Mouse (Mus musculus): ENCODE measurements around the gene Hoxa5.

Hoxa5 gene

DNA sequence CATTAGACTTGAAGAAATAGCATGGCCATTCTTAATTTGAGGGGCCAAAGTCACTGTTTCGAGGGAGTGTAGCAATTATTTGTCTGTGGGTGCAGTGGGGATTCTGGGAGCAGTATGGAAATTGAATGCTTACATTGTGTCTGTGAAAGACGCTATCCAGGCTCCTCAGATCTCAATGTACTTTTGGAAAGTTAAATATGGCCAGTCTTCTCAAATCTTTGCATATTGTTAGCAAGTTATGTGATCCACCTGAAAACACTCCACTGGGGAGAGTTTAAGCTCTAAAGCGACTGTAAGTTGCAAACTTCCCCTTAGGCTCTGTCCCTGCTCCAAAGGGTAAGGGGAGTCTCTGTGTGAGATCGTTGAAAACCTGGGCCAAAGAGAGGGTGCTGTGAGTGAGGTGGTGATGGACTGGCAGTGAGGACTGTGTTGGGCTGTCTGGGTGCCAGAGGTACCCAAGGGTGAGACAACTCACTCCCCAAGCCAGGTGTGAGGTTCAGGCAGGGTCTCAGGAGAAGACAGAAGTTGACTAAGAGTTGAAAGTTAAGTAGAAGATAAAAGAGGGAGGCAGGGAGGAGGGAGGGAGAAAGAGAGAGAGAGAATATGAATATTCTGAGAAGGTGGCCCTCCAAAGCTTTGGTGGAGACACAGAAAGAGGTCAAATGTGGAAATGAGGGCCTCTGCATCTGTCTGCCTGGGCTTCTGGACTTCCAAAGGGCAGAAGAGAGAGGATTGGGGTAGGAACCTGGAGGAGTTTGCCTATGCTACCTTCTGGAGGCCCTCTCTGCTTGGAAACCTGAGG is 2.7 kb upstream of the Hoxa5 start:
- no peak for TF ChIP-seq GATA4 (IDR thresholded peaks at IDR 0.05; ENCODE audit: insufficient replicate concordance, low read length)

- TF ChIP-seq GATA4 (IDR thresholded peaks at IDR 0.05; ENCODE audit: insufficient replicate concordance, low read length) = no peak
These were observed 1.5 kb upstream of the Hoxa5 start for GRCm38 (mm10) chr6:52205638-52206621.

DNA sequence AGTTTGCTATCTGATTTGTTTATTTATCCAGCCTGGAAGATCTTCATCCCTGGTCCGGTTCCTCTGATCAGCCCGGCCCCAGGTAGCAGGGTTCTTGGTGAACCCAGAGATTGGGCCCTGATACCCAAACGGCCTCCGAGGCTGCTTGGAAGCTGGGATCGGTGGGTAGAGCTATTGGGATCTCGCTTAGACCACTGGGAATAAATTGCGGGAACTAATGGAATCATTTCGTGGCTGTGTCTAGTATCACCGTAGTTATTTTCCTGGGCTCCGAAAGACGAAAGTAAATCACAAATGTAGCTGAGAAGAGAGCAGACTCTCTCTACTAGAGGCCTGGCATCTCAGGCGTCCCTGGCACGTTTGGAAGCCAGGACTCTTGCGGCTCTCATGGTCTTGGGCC is 834 bp upstream of the Hoxa5 start:
- no peak for TF ChIP-seq GATA4 (IDR thresholded peaks at IDR 0.05; ENCODE audit: insufficient replicate concordance, low read length)

DNA sequence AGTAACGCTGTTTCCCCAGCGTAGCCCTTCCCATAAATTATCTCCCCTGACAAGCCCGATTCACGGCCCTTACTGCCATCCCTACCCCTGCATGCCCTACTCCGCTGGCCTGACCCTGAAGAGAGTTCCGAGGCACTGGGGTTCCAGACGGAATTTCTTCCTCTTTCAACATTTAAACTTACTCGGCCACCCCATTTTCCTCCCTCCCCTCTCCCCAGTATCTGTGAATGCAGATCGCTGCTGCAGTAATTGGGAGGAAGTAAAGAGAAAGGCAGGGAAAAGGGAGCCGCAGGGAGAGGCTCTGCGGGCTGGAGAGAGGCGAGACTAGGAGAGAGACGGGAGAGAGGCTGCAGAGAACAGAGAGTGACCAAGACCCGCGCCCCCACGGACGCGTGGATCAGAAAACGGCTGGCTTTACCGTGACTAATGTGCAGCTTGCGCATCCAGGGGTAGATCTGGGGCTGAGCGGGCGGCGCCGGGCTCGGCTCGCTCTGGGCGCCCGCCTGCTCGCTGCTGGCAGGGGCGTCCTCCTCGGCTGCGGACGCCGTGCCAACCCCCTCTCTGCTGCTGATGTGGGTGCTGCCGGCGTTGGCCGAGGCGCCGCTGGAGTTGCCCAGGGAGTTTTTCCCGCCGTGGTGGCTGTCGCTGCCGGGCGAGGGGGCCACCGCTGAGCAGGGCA is 877 bp downstream of the Hoxa5 start:
- no peak for TF ChIP-seq GATA4 (IDR thresholded peaks at IDR 0.05; ENCODE audit: insufficient replicate concordance, low read length)

GRCm38 (mm10) chr6:52203121-52203370 is 1.3 kb downstream of the Hoxa5 start:
- no peak for TF ChIP-seq GATA4 (IDR thresholded peaks at IDR 0.05; ENCODE audit: insufficient replicate concordance, low read length)

DNA sequence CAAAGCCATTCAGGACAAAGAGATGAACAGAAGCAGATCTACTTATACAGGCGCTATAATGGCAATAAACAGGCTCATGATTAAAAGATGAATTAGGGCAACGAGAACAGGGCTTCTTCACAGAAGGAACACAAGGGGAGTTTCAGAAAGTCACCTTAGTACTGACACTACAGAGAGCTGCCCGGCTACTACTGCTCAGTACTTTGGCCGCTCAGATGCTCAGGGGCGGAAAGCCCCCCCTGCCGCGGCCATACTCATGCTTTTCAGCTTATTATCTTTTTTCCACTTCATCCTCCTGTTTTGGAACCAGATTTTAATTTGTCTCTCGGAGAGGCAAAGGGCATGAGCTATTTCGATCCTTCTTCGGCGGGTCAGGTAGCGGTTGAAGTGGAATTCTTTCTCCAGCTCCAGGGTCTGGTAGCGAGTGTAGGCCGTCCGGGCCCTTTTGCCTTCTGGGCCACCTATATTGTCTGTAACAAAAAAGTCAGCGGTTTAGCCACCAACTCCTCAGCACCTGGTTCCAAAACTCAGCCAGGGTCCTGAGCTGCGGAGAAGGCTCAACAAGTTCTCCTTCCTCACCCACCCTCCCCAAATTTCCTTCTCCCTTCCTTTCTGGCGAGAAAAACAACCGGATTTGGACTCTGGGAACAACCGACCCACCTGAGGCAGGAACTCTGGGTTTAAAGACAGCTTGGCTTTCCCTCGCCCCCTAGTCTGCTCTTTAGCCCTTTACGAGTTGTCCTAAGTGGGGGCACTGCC is 1.8 kb downstream of the Hoxa5 start:
- TF ChIP-seq GATA4 (IDR thresholded peaks at IDR 0.05; ENCODE audit: insufficient replicate concordance, low read length) = no peak

- TF ChIP-seq GATA4 (IDR thresholded peaks at IDR 0.05; ENCODE audit: insufficient replicate concordance, low read length) = no peak
These were observed 3.1 kb downstream of the Hoxa5 start for GRCm38 (mm10) chr6:52201269-52201668.

GRCm38 (mm10) chr6:52200751-52201250 is 3.6 kb downstream of the Hoxa5 start:
- no peak for TF ChIP-seq GATA4 (IDR thresholded peaks at IDR 0.05; ENCODE audit: insufficient replicate concordance, low read length)

DNA sequence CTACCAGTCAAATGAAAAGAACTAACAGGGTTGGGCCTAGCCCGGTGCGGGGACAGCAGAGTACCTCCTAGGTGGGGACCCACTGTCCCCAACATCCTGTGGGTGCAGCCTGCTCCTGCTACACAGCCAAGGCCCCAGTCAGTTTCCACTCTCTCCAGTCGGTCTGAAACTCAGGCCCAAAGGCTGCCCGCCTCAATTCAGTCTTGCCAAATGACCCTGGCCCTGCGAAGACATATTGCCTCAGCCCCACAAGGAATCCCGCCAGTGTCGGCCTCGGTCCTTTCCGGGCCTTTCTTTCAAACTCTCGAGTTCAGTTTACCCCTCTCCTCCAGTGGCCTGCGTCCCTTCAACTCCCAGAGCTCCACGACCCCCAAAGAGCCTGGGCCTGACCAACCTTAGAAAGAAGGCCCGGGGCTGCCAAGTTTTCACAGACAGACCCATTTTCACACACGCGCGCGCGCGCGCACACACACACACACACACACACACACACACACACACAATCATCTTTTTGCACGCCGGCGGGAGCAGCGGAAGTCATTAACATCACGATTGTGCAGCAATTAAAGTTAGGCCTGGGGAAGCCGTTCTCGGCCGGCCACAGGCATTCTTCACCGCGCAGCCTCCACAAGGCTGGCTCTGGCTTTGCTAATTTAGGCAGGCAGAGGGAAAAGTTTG is 4.2 kb downstream of the Hoxa5 start:
- TF ChIP-seq GATA4 (IDR thresholded peaks at IDR 0.05; ENCODE audit: insufficient replicate concordance, low read length) = no peak

- TF ChIP-seq GATA4 (IDR thresholded peaks at IDR 0.05; ENCODE audit: insufficient replicate concordance, low read length) = no peak
These were observed 7.1 kb downstream of the Hoxa5 start for GRCm38 (mm10) chr6:52197271-52197670.

- no peak for TF ChIP-seq GATA4 (IDR thresholded peaks at IDR 0.05; ENCODE audit: insufficient replicate concordance, low read length)
These were observed 7.6 kb downstream of the Hoxa5 start for GRCm38 (mm10) chr6:52196811-52197210.

- no peak for TF ChIP-seq GATA4 (IDR thresholded peaks at IDR 0.05; ENCODE audit: insufficient replicate concordance, low read length)
These were observed 9.7 kb downstream of the Hoxa5 start for GRCm38 (mm10) chr6:52194690-52195089.

- no peak for TF ChIP-seq GATA4 (IDR thresholded peaks at IDR 0.05; ENCODE audit: insufficient replicate concordance, low read length)
These were observed 12.4 kb downstream of the Hoxa5 start for GRCm38 (mm10) chr6:52191860-52192550.
